15 mouse cellular contexts compared by ENCODE assay signal in the genomic region with DNA sequence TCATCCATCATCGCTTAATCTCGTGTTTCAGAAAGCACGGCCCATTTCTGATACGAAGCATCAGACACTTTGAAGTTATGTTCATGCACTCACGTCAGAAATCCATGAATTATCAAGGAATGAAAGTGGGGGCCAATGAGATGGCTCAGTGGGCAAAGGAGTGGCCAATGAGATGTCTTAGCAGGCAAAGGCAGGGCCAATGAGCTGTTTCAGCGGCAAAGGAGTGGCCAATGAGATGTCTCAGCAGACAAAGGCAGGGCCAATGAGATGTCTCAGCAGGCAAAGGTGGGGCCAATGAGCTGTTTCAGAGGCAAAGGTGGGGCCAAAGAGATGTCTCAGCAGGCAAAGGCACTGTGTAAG.
DNase-seq lines count a peak whose midpoint lies in the region; ATAC-seq and TF ChIP-seq lines count a peak whose summit lies in the region.
"Had no signal": no experiment of that assay in that cellular context is flagged by ENCODE, and none has a peak within 500 bp of the region (broad histone marks: within the 10 kb centered on the region; RNA-seq: fewer than 3 reads in every experiment).

No protein-coding gene starts in this region.

- H3K4me1 ChIP-seq in forebrain, postnatal 0 days (ENCODE audit: insufficient read depth): no peaks in the 10 kb centered on the region
- no peaks in the 10 kb centered on the region for H3K4me1 ChIP-seq in forebrain, embryonic 15.5 days
- no peaks in the 10 kb centered on the region; the same call in 1 of the 2 replicates for H3K4me1 ChIP-seq in kidney, embryonic 16.5 days (ENCODE audit: insufficient read depth, low read length)
- H3K4me1 ChIP-seq: neural tube, embryonic 15.5 days had no signal

- no peaks in the 10 kb centered on the region for H3K36me3 ChIP-seq in forebrain, postnatal 0 days (ENCODE audit: insufficient read depth)
- no peaks in the 10 kb centered on the region for H3K36me3 ChIP-seq in forebrain, embryonic 15.5 days
- no peaks in the 10 kb centered on the region for H3K36me3 ChIP-seq in kidney, embryonic 16.5 days (ENCODE audit: insufficient read depth, low read length)
- H3K36me3 ChIP-seq: neural tube, embryonic 15.5 days had no signal

- WGBS in forebrain, postnatal 0 days: 66% methylated on average over 6 of the region's 6 CpGs
- WGBS in forebrain, embryonic 15.5 days: 61% methylated on average over 6 of the region's 6 CpGs
- 55% methylated on average over 6 of the region's 6 CpGs for WGBS in kidney, embryonic 16.5 days

- H3K9me3 ChIP-seq in forebrain, postnatal 0 days (ENCODE audit: low read length): no peaks in the 10 kb centered on the region
- no peaks in the 10 kb centered on the region for H3K9me3 ChIP-seq in forebrain, embryonic 15.5 days
- no peaks in the 10 kb centered on the region for H3K9me3 ChIP-seq in kidney, embryonic 16.5 days (ENCODE audit: low read length)
- H3K9me3 ChIP-seq: neural tube, embryonic 15.5 days had no signal

- DNase-seq in forebrain, postnatal 0 days: no peak
- DNase-seq in kidney, adult 8-10 months: no peak
- DNase-seq in heart, adult 9 months (ENCODE audit: low spot score in 2 of 2): peak; percentile 3 to 11
- peak; percentile 20 for DNase-seq in lung, postnatal 14 days
- DNase-seq in urinary bladder, postnatal 36 days (ENCODE audit: low spot score in 2 of 2): no peak
- DNase-seq in adrenal gland, adult 8-10 months: no peak
- DNase-seq: cerebellum, postnatal 36 days; midbrain, embryonic 14.5 days; right cerebral cortex, postnatal 14 days had no signal

- H3K4me2 ChIP-seq in forebrain, postnatal 0 days (ENCODE audit: low read depth): no peak overlapping the region
- H3K4me2 ChIP-seq in forebrain, embryonic 15.5 days (replicated peaks): no peak overlapping the region
- H3K4me2 ChIP-seq in kidney, embryonic 16.5 days (replicated peaks; ENCODE audit: low read depth, low read length): no peak overlapping the region
- H3K4me2 ChIP-seq: neural tube, embryonic 15.5 days had no signal

- peak; percentile 8; the same call in 1 of the 2 replicates for ATAC-seq in forebrain, postnatal 0 days
- no peak for ATAC-seq in forebrain, embryonic 15.5 days (replicated peaks)
- ATAC-seq in kidney, embryonic 16.5 days (ENCODE audit: low FRiP score, low TSS enrichment): peak; percentile 50; the same call in 1 of the 2 replicates

- no peak overlapping the region for H3K27ac ChIP-seq in forebrain, postnatal 0 days (ENCODE audit: low read depth, low read length)
- no peak overlapping the region for H3K27ac ChIP-seq in forebrain, embryonic 15.5 days (replicated peaks)
- H3K27ac ChIP-seq in kidney, embryonic 16.5 days (ENCODE audit: low read length): peak overlapping the region; percentile 25; the same call in 1 of the 2 replicates
- H3K27ac ChIP-seq: layer of hippocampus, adult 2 months; liver, embryonic 14.5 days; neural tube, embryonic 15.5 days had no signal

- no peak for TF ChIP-seq CTCF in forebrain, postnatal 0 days (IDR thresholded peaks at IDR 0.05; ENCODE audit: low read depth)

- H3K4me3 ChIP-seq in forebrain, postnatal 0 days (ENCODE audit: low read depth, low read length): no peak overlapping the region
- no peak overlapping the region for H3K4me3 ChIP-seq in forebrain, embryonic 15.5 days
- no peak overlapping the region for H3K4me3 ChIP-seq in kidney, embryonic 16.5 days (ENCODE audit: low read length)
- H3K4me3 ChIP-seq: erythroblast, embryonic 14.5 days; layer of hippocampus, adult 2 months; neural tube, embryonic 15.5 days had no signal

- no peaks in the 10 kb centered on the region for H3K27me3 ChIP-seq in forebrain, postnatal 0 days (ENCODE audit: insufficient read depth, low read length)
- H3K27me3 ChIP-seq in forebrain, embryonic 15.5 days: no peaks in the 10 kb centered on the region
- H3K27me3 ChIP-seq in kidney, embryonic 16.5 days (ENCODE audit: insufficient read depth, low read length): no peaks in the 10 kb centered on the region
- H3K27me3 ChIP-seq: neural tube, embryonic 15.5 days had no signal

- H3K9ac ChIP-seq in forebrain, postnatal 0 days: no peak overlapping the region
- no peak overlapping the region for H3K9ac ChIP-seq in forebrain, embryonic 15.5 days (replicated peaks)
- no peak overlapping the region for H3K9ac ChIP-seq in kidney, embryonic 16.5 days (replicated peaks; ENCODE audit: low read length)
- H3K9ac ChIP-seq: liver, embryonic 14.5 days; neural tube, embryonic 15.5 days had no signal

Comparison
In these comparisons a context has a peak if more than half of its experiments do, and no peak if none do; other contexts are left out.
1. DNase-seq: peak in heart, adult 9 months (2 of 2) and lung, postnatal 14 days (single experiment); none in forebrain, postnatal 0 days (single experiment), kidney, adult 8-10 months (0 of 2), urinary bladder, postnatal 36 days (0 of 2) and adrenal gland, adult 8-10 months (single experiment).